In genomic region chr2:84837817-84838592, GRCm38 (mm10) we compare ENCODE assay signal across 11 mouse cellular contexts. TPM values are rescaled to one million over a fixed set of nuclear protein-coding genes. Genes with fewer than 3 reads are reported as not detected.
DNase-seq lines count a peak whose midpoint lies in the region; ATAC-seq and TF ChIP-seq lines count a peak whose summit lies in the region.
"Had no signal": no experiment of that assay in that cellular context is flagged by ENCODE, and none has a peak within 500 bp of the region (broad histone marks: within the 10 kb centered on the region; RNA-seq: fewer than 3 reads in every experiment).

No protein-coding gene starts in this region.

- H3K4me2 ChIP-seq in heart, embryonic 15.5 days = peak overlapping the region; percentile 86; the same call in 1 of the 2 replicates
- H3K4me2 ChIP-seq in limb, embryonic 13.5 days (replicated peaks) = peak overlapping the region; percentile 95

- 41% methylated on average over 9 of the region's 9 CpGs for WGBS in heart, embryonic 15.5 days
- WGBS in limb, embryonic 13.5 days = 20% methylated on average over 9 of the region's 9 CpGs

- peak; percentile 97 for TF ChIP-seq EP300 in ES-Bruce4 (IDR thresholded peaks at IDR 0.05; ENCODE audit: insufficient read depth, low read depth, low read length)

- no peak for ATAC-seq in heart, embryonic 15.5 days (replicated peaks; ENCODE audit: insufficient number of reproducible peaks, insufficient read depth, low FRiP score, low read depth)
- no peak for ATAC-seq in limb, embryonic 13.5 days (ENCODE audit: low FRiP score, low read depth)
- no peak for ATAC-seq in cerebellum, adult (ENCODE audit: insufficient number of reproducible peaks, low FRiP score, low TSS enrichment)

- TF ChIP-seq CTCF in ES-Bruce4 (IDR thresholded peaks at IDR 0.05; ENCODE audit: low read depth, low read length) = no peak

- intact Hi-C loops in heart, postnatal 14 days (cut with DNase I) = no loop called here

- H3K9me3 ChIP-seq in heart, embryonic 15.5 days (replicated peaks) = no peaks in the 10 kb centered on the region
- H3K9me3 ChIP-seq in ES-Bruce4 (replicated peaks; ENCODE audit: control insufficient read depth, insufficient read depth, low read length, poor library complexity, severe bottlenecking) = no peaks in the 10 kb centered on the region
- H3K9me3 ChIP-seq in limb, embryonic 13.5 days = no peaks in the 10 kb centered on the region
- H3K9me3 ChIP-seq: midbrain, embryonic 12.5 days had no signal

- no peak overlapping the region for H3K4me3 ChIP-seq in heart, embryonic 15.5 days
- H3K4me3 ChIP-seq in ES-Bruce4 (ENCODE audit: low read depth, low read length) = no peak overlapping the region
- H3K4me3 ChIP-seq in limb, embryonic 13.5 days = peak overlapping the region; percentile 73; the same call in 1 of the 2 replicates

- no peak for TF ChIP-seq POLR2A in ES-Bruce4 (IDR thresholded peaks at IDR 0.05; ENCODE audit: insufficient read depth, low read length)

- H3K9ac ChIP-seq in heart, embryonic 15.5 days = no peak overlapping the region
- H3K9ac ChIP-seq in ES-Bruce4 (ENCODE audit: low read depth, poor library complexity, severe bottlenecking) = no peak overlapping the region
- H3K9ac ChIP-seq in limb, embryonic 13.5 days = no peak overlapping the region
- H3K9ac ChIP-seq: midbrain, embryonic 12.5 days had no signal

- H3K4me1 ChIP-seq in heart, embryonic 15.5 days (replicated peaks) = peaks cover 29% of the 10 kb centered on the region
- peaks cover 9% of the 10 kb centered on the region for H3K4me1 ChIP-seq in ES-Bruce4 (ENCODE audit: control insufficient read depth, insufficient read depth, low read length)
- peaks cover 31% of the 10 kb centered on the region for H3K4me1 ChIP-seq in limb, embryonic 13.5 days

- H3K27me3 ChIP-seq in heart, embryonic 15.5 days = peaks cover 5% of the 10 kb centered on the region; the same call in 1 of the 2 replicates
- no peaks in the 10 kb centered on the region for H3K27me3 ChIP-seq in ES-Bruce4 (ENCODE audit: control insufficient read depth, insufficient read depth, low read length, poor library complexity, severe bottlenecking)
- H3K27me3 ChIP-seq in limb, embryonic 13.5 days = peaks cover 11% of the 10 kb centered on the region

- H3K36me3 ChIP-seq in heart, embryonic 15.5 days = no peaks in the 10 kb centered on the region
- no peaks in the 10 kb centered on the region for H3K36me3 ChIP-seq in ES-Bruce4 (ENCODE audit: control insufficient read depth, insufficient read depth, low read length, poor library complexity, severe bottlenecking)
- H3K36me3 ChIP-seq in limb, embryonic 13.5 days = no peaks in the 10 kb centered on the region
- H3K36me3 ChIP-seq: midbrain, embryonic 12.5 days had no signal

- H3K27ac ChIP-seq in heart, embryonic 15.5 days = no peak overlapping the region
- H3K27ac ChIP-seq in ES-Bruce4 (ENCODE audit: insufficient read depth, low read length) = peak overlapping the region; percentile 35; the same call in 1 of the 2 replicates
- no peak overlapping the region for H3K27ac ChIP-seq in limb, embryonic 13.5 days
- H3K27ac ChIP-seq: heart, adult 2 months; midbrain, embryonic 12.5 days had no signal

- no peak for DNase-seq in heart, postnatal 14 days
- DNase-seq in A20 (ENCODE audit: low read depth, low spot score) = peak; percentile 79
- DNase-seq in urinary bladder, adult 2 months (ENCODE audit: low spot score) = no peak
- DNase-seq in kidney, postnatal 36 days = no peak

RNA-seq across cellular contexts. Expression of gene Slc43a1, which starts 0.6 kb away (rescaled TPM):
- 8.6 and 11.5 TPM in 2 replicates for polyA plus RNA-seq in heart, embryonic 15.5 days (2015; fragmentation: Nextera tagmentation; extraction: Ambion mirVana)
- 1 to 10 TPM; 2.9 to 3.6 TPM for total RNA-seq in heart, postnatal 14 days (2021)
- 11.5 and 12.3 TPM in 2 replicates for polyA plus RNA-seq in ES-Bruce4 (2011; ENCODE audit: insufficient read depth, insufficient read length, low read depth, missing spikeins)
- polyA plus RNA-seq in limb, embryonic 13.5 days (2015; fragmentation: Nextera tagmentation; extraction: Ambion mirVana) = 16.8 and 18.9 TPM in 2 replicates
- 11.4 and 12.6 TPM in 2 replicates for polyA plus RNA-seq in urinary bladder, adult 2 months (2012; rRNA removed)

RNA-seq across cellular contexts. Expression of gene Timm10, which starts 11.2 kb away (rescaled TPM):
- polyA plus RNA-seq in heart, embryonic 15.5 days (2015; fragmentation: Nextera tagmentation; extraction: Ambion mirVana) = 76.6 TPM in 2 replicates
- total RNA-seq in heart, postnatal 14 days (2021) = 100 to 1,000 TPM in 1 of 2 experiments, 10 to 100 TPM in 1; 78.1 to 101 TPM
- 40.8 and 47.3 TPM in 2 replicates for polyA plus RNA-seq in ES-Bruce4 (2011; ENCODE audit: insufficient read depth, insufficient read length, low read depth, missing spikeins)
- 47.8 and 51.3 TPM in 2 replicates for polyA plus RNA-seq in limb, embryonic 13.5 days (2015; fragmentation: Nextera tagmentation; extraction: Ambion mirVana)
- 35.0 and 47.5 TPM in 2 replicates for polyA plus RNA-seq in urinary bladder, adult 2 months (2012; rRNA removed)

RNA-seq across cellular contexts. Expression of gene Smtnl1, which starts 15.6 kb away (rescaled TPM):
- polyA plus RNA-seq in heart, embryonic 15.5 days (2015; fragmentation: Nextera tagmentation; extraction: Ambion mirVana) = 0.25 and 0.38 TPM in 2 replicates
- under 1 TPM in 1 of 2 experiments, not detected in 1; 0.14 TPM for total RNA-seq in heart, postnatal 14 days (2021)
- polyA plus RNA-seq in ES-Bruce4 (2011; ENCODE audit: insufficient read depth, insufficient read length, low read depth, missing spikeins) = 2.6 and 2.8 TPM in 2 replicates
- polyA plus RNA-seq in limb, embryonic 13.5 days (2015; fragmentation: Nextera tagmentation; extraction: Ambion mirVana) = 0.14 and 0.27 TPM in 2 replicates
- polyA plus RNA-seq in urinary bladder, adult 2 months (2012; rRNA removed) = not detected in 2 replicates
- total RNA-seq: common myeloid progenitor, adult 5-6 weeks; heart, adult 2 months had no signal
- polyA plus RNA-seq: heart, adult 2 months had no signal

RNA-seq across cellular contexts. Expression of gene Ube2l6, which starts 39.4 kb away (rescaled TPM):
- 128 and 145 TPM in 2 replicates for polyA plus RNA-seq in heart, embryonic 15.5 days (2015; fragmentation: Nextera tagmentation; extraction: Ambion mirVana)
- total RNA-seq in heart, postnatal 14 days (2021) = 10 to 100 TPM; 67.6 to 87.8 TPM
- 12.6 and 14.3 TPM in 2 replicates for polyA plus RNA-seq in ES-Bruce4 (2011; ENCODE audit: insufficient read depth, insufficient read length, low read depth, missing spikeins)
- 31.8 and 32.9 TPM in 2 replicates for polyA plus RNA-seq in limb, embryonic 13.5 days (2015; fragmentation: Nextera tagmentation; extraction: Ambion mirVana)
- polyA plus RNA-seq in urinary bladder, adult 2 months (2012; rRNA removed) = 36.2 and 36.3 TPM in 2 replicates

RNA-seq across cellular contexts. Expression of gene Rtn4rl2, which starts 48.5 kb away (rescaled TPM):
- polyA plus RNA-seq in heart, embryonic 15.5 days (2015; fragmentation: Nextera tagmentation; extraction: Ambion mirVana) = 1.9 and 2.1 TPM in 2 replicates
- total RNA-seq in heart, postnatal 14 days (2021) = 1 to 10 TPM; 4.7 to 4.9 TPM
- not detected in 2 replicates for polyA plus RNA-seq in ES-Bruce4 (2011; ENCODE audit: insufficient read depth, insufficient read length, low read depth, missing spikeins)
- polyA plus RNA-seq in limb, embryonic 13.5 days (2015; fragmentation: Nextera tagmentation; extraction: Ambion mirVana) = 0.65 and 1.1 TPM in 2 replicates
- polyA plus RNA-seq in urinary bladder, adult 2 months (2012; rRNA removed) = 1.4 and 1.6 TPM in 2 replicates
- total RNA-seq: common myeloid progenitor, adult 5-6 weeks had no signal
